Mouse (Mus musculus) hindbrain, postnatal 0 days (tissue): Measurements from ENCODE around the gene Zc3h12a. TPM values are rescaled to one million over a fixed set of nuclear protein-coding genes. Genes with fewer than 3 reads are reported as not detected.
A peak's percentile ranks its signal among the peaks of the same experiment; 100 is the strongest.

Source experiments
- ATAC-seq: fragments of 200-750 bp; cut with Nextera tagmentation; 2 replicates; pipeline ENCODE4 v1.8.0; 2017; ENCODE audit warnings: mild to moderate bottlenecking, moderate TSS enrichment, moderate library complexity
- DNase-seq: peaks from one replicate; pipeline ENCODE4 v3.0.0-alpha.2; 2015; ENCODE audit warnings: low spot score
- H3K27ac ChIP-seq: fragments of 300-500 bp; sonication (generic); 2 replicates; pipeline ENCODE4 v1.5.1; 2014; ENCODE audit warnings: mild to moderate bottlenecking
- H3K27me3 ChIP-seq: fragments of 300-500 bp; sonication (generic); 2 replicates; pipeline ENCODE4 v1.6.1; 2014; ENCODE audit warnings: low read length, mixed read lengths; ENCODE audit not compliant: insufficient read depth
- H3K36me3 ChIP-seq: fragments of 300-500 bp; sonication (generic); 2 replicates; pipeline ENCODE4 v1.6.1; 2014; ENCODE audit warnings: low read length, mixed read lengths; ENCODE audit not compliant: insufficient read depth
- H3K4me1 ChIP-seq: fragments of 300-500 bp; sonication (generic); 2 replicates; pipeline ENCODE4 v1.6.1; 2014; ENCODE audit warnings: antibody characterized with exemption, low read length, mixed read lengths; ENCODE audit not compliant: insufficient read depth
- H3K4me2 ChIP-seq: fragments of 300-500 bp; sonication (generic); 2 replicates; pipeline ENCODE4 v1.6.1; 2014; ENCODE audit warnings: low read depth, mild to moderate bottlenecking, low read length, moderate library complexity, mixed read lengths
- H3K4me3 ChIP-seq: fragments of 300-500 bp; sonication (generic); 2 replicates; pipeline ENCODE4 v1.5.1; 2014; ENCODE audit warnings: low read length
- H3K9ac ChIP-seq: fragments of 300-500 bp; sonication (generic); replicated peaks from 2 replicates; pipeline ENCODE4 v1.6.1; 2014; ENCODE audit warnings: mild to moderate bottlenecking, low read length, moderate library complexity, mixed read lengths
- H3K9me3 ChIP-seq: fragments of 300-500 bp; sonication (generic); 2 replicates; pipeline ENCODE4 v1.6.1; 2016; ENCODE audit warnings: low read length, mixed read lengths
- CTCF ChIP-seq: IDR thresholded peaks from 2 replicates; pipeline ENCODE4 v1.5.1; 2016; ENCODE audit warnings: antibody characterized with exemption, control low read depth, low read depth
- WGBS: fragments of 180-500 bp; shearing (Covaris S2); extraction: QIAGEN DNeasy Blood & Tissue Kit; methylation state at CpG from one replicate; pipeline ENCODE4 v1.1.7; 2014; 5-methylcytosine and 5-hydroxymethylcytosine counted together
- polyA plus RNA-seq: library from polyadenylated mRNA; unstranded; fragments of >200 nt; fragmentation: Nextera tagmentation; extraction: Ambion mirVana; gene quantifications from 2 replicates; pipeline ENCODE4 v1.2.1, GENCODE M21; 2015
- total RNA-seq: library from RNA; depleted of rRNA; stranded (reverse); fragments of >200 nt; gene quantifications from 2 replicates; pipeline ENCODE4 v1.2.3, GENCODE M21; 2014

The Zc3h12a gene
- total and polyA plus RNA-seq, 2 experiments from 2014 or later, result 0.31 TPM; not detected in 1

- Histone ChIP-seq H3K4me3 (no peak overlapping the region), H3K4me2 (no peak overlapping the region), H3K27me3 (no peaks in the 10 kb centered on the region), H3K4me1 (peaks cover 16% of the 10 kb centered on the region; the same call in 1 of the 2 replicates), H3K9ac (no peak overlapping the region), H3K36me3 (no peaks in the 10 kb centered on the region), H3K9me3 (no peaks in the 10 kb centered on the region), H3K27ac (no peak overlapping the region)
- DNase-seq (peak; percentile 35), ATAC-seq (no peak)
- TF ChIP-seq CTCF, result no peak
- 73% methylated on average over 4 of the region's 4 CpGs for WGBS
Measured at GRCm38 (mm10) chr4:125147970-125148369, 20.3 kb upstream of the Zc3h12a start.

DNA sequence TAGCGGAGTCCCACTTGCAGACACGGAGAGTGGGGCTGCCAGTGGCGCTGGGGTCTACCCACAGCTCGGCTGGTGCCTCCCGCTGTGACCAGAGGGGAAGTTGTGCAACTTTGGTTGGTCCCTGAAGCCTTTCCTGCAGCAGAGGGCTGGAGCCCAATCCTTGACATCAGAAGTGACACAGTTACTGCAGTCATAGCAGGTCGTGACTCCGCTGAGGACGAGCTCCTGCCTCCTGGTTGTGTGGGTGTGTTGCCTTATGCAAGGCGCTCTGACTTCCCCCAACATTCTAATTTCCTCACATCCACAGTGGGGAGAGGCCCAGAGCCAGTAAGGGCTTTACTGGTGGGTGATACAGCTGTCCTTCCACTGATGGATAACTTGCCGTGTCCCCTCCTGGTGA is 17.6 kb upstream of the Zc3h12a start:
- no peak for TF ChIP-seq CTCF
- H3K4me3 ChIP-seq, result no peak overlapping the region
- H3K9me3 ChIP-seq, result no peaks in the 10 kb centered on the region
- peak; percentile 32; the same call in 1 of the 2 replicates for ATAC-seq
- H3K27me3 ChIP-seq, result peaks cover 7% of the 10 kb centered on the region; the same call in 1 of the 2 replicates
- no peak overlapping the region for H3K27ac ChIP-seq
- DNase-seq, result no peak
- peak overlapping the region; percentile 11; the same call in 1 of the 2 replicates for H3K4me2 ChIP-seq
- peaks cover 16% of the 10 kb centered on the region; the same call in 1 of the 2 replicates for H3K4me1 ChIP-seq
- H3K9ac ChIP-seq, result no peak overlapping the region
- WGBS, result 20% methylated on average over 8 of the region's 10 CpGs
- H3K36me3 ChIP-seq, result no peaks in the 10 kb centered on the region

- Histone ChIP-seq H3K4me1 (peaks cover 16% of the 10 kb centered on the region; the same call in 1 of the 2 replicates), H3K9me3 (no peaks in the 10 kb centered on the region), H3K27ac (no peak overlapping the region), H3K27me3 (peaks cover 7% of the 10 kb centered on the region; the same call in 1 of the 2 replicates), H3K36me3 (no peaks in the 10 kb centered on the region), H3K4me3 (no peak overlapping the region), H3K9ac (no peak overlapping the region), H3K4me2 (no peak overlapping the region)
- TF ChIP-seq CTCF, result no peak
- 13% methylated on average over 7 of the region's 7 CpGs for WGBS
- DNase-seq (peak; percentile 56), ATAC-seq (peak; percentile 24; the same call in 1 of the 2 replicates)
Measured at GRCm38 (mm10) chr4:125144627-125145026, 17.0 kb upstream of the Zc3h12a start.

DNA sequence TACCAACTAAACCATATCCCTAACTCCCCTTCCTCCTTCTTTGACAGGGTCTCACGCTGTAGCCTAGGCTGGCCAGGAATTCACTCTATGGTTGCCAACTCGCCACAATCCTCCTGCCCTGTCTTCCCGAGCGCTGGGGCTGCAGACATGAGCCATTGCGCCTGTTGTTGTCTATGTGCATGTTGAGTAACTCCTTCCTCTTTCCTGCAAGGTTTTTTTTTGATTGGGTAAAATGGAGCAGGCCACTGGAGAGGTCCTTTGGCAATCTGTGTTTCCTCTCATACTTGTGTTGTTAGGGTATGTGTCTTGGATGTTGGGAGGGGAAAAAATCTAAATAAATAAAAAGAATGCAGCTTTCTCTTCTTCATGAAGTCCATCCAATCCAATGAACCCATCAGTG is 16.6 kb upstream of the Zc3h12a start:
- Histone ChIP-seq H3K4me1 (peaks cover 13% of the 10 kb centered on the region; the same call in 1 of the 2 replicates), H3K4me3 (no peak overlapping the region), H3K9me3 (no peaks in the 10 kb centered on the region), H3K27ac (no peak overlapping the region), H3K4me2 (no peak overlapping the region), H3K9ac (no peak overlapping the region), H3K36me3 (no peaks in the 10 kb centered on the region), H3K27me3 (peaks cover 7% of the 10 kb centered on the region; the same call in 1 of the 2 replicates)
- 54% methylated on average over 5 of the region's 5 CpGs for WGBS
- TF ChIP-seq CTCF, result no peak
- DNase-seq (no peak), ATAC-seq (no peak)

DNA sequence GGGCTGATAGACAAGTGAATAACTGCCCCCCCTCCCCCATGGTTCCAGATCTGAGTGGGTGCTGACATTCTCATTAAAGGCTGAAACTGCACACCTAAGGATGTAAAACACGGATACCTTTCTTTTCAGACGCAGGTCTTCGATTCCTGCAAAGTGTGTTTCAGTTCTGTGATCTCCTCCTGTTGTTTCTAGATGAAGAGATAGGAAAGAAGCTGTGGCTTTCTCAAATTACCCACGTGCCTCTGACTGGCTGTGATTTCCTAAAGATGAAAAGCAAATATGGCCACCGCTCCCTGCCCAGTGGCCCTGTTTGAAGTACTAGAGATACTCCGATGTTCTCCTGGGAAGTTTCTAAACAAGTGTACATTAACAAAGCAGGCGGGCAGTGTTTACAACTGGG is 10.7 kb upstream of the Zc3h12a start:
- TF ChIP-seq CTCF, result no peak
- Histone ChIP-seq H3K27ac (no peak overlapping the region), H3K36me3 (no peaks in the 10 kb centered on the region), H3K4me2 (no peak overlapping the region), H3K4me3 (no peak overlapping the region), H3K27me3 (peaks cover 7% of the 10 kb centered on the region; the same call in 1 of the 2 replicates), H3K4me1 (no peaks in the 10 kb centered on the region), H3K9ac (no peak overlapping the region), H3K9me3 (no peaks in the 10 kb centered on the region)
- DNase-seq (no peak), ATAC-seq (no peak)
- 81% methylated on average over 7 of the region's 7 CpGs for WGBS

- Histone ChIP-seq H3K36me3 (no peaks in the 10 kb centered on the region), H3K9ac (no peak overlapping the region), H3K4me3 (no peak overlapping the region), H3K4me2 (no peak overlapping the region), H3K27me3 (peaks cover 7% of the 10 kb centered on the region), H3K27ac (no peak overlapping the region), H3K4me1 (no peaks in the 10 kb centered on the region), H3K9me3 (no peaks in the 10 kb centered on the region)
- TF ChIP-seq CTCF, result no peak
- WGBS, result 64% methylated on average over 12 of the region's 12 CpGs
- ATAC-seq (no peak), DNase-seq (no peak)
Measured at GRCm38 (mm10) chr4:125136303-125136888, 8.8 kb upstream of the Zc3h12a start.
